Mouse (Mus musculus) ES-E14 (cell line): ENCODE measurements around the gene Il1rn. TPM values are rescaled to one million over a fixed set of nuclear protein-coding genes. Genes with fewer than 3 reads are reported as not detected.

Source experiments
- DNase-seq: peaks from one replicate; pipeline ENCODE4 v3.0.0-alpha.2; 2013; ENCODE audit warnings: low read depth, low spot score
- H3K27ac ChIP-seq: 2 replicates; pipeline ENCODE4 v1.5.1; 2012; ENCODE audit warnings: low read depth, mild to moderate bottlenecking, low read length, moderate library complexity, mixed read lengths; ENCODE audit not compliant: poor library complexity, insufficient read depth, severe bottlenecking
- H3K36me3 ChIP-seq: 2 replicates; pipeline ENCODE4 v1.6.1; 2012; ENCODE audit warnings: mild to moderate bottlenecking, low read length, moderate library complexity, mixed read lengths; ENCODE audit not compliant: control insufficient read depth, poor library complexity, insufficient read depth, severe bottlenecking
- H3K4me1 ChIP-seq, 2 experiments: fragments of 150-350 bp in 1 of 2; sonication (generic) in 1 of 2; 2 replicates each; pipeline ENCODE4 v1.6.1; 2012; ENCODE audit warnings: low read length in 2 of 2, mild to moderate bottlenecking in 1 of 2, mixed read lengths in 1 of 2; ENCODE audit not compliant: control insufficient read depth in 2 of 2, insufficient read depth in 2 of 2, poor library complexity in 1 of 2
- H3K4me3 ChIP-seq, 2 experiments: fragments of 150-350 bp in 1 of 2; sonication (generic) in 1 of 2; 2 replicates each; pipeline ENCODE4 v1.5.1; 2012; ENCODE audit warnings: low read length in 2 of 2, low read depth in 1 of 2, mild to moderate bottlenecking in 1 of 2, mixed read lengths in 1 of 2; ENCODE audit not compliant: insufficient read depth in 1 of 2, poor library complexity in 1 of 2, severe bottlenecking in 1 of 2
- H3K9ac ChIP-seq: 2 replicates; pipeline ENCODE4 v1.6.1; 2012; ENCODE audit warnings: low read depth, mild to moderate bottlenecking, low read length, mixed read lengths; ENCODE audit not compliant: poor library complexity, insufficient read depth, severe bottlenecking
- H3K9me3 ChIP-seq: fragments of 150-350 bp; sonication (generic); 2 replicates; pipeline ENCODE4 v1.6.1; 2012; ENCODE audit warnings: low read depth, mild to moderate bottlenecking, low read length; ENCODE audit not compliant: control insufficient read depth, insufficient read depth
- CHD2 ChIP-seq: IDR thresholded peaks from 2 replicates; pipeline ENCODE4 v1.6.1; 2014; ENCODE audit warnings: mild to moderate bottlenecking, low read depth, low read length, inconsistent platforms
- HCFC1 ChIP-seq: IDR thresholded peaks from 2 replicates; pipeline ENCODE4 v1.6.1; 2012; ENCODE audit warnings: low read length, inconsistent platforms, borderline replicate concordance; ENCODE audit not compliant: insufficient read depth
- MAFK ChIP-seq: IDR thresholded peaks from 2 replicates; pipeline ENCODE4 v1.6.1; 2014; ENCODE audit warnings: mild to moderate bottlenecking, low read depth, low read length, inconsistent platforms; ENCODE audit not compliant: insufficient read depth
- ZC3H11A ChIP-seq: IDR thresholded peaks from 2 replicates; pipeline ENCODE4 v1.6.1; 2012; ENCODE audit warnings: low read depth, mild to moderate bottlenecking, inconsistent platforms, low read length, borderline replicate concordance
- ZNF384 ChIP-seq: IDR thresholded peaks from 2 replicates; pipeline ENCODE4 v1.6.1; 2012; ENCODE audit warnings: low read depth, low read length, inconsistent platforms
- in situ Hi-C, 2 experiments: fragments of 600-800 bp; cut with MboI; formaldehyde crosslinking; loops; one replicate each; pipeline ENCODE4 v1.15.1; 2025; ENCODE audit warnings: low sequenced_read_pairs in 2 of 2, inconsistent platforms in 1 of 2; ENCODE audit not compliant: unreplicated experiment in 2 of 2
- total RNA-seq: library from RNA; depleted of rRNA; stranded (reverse); fragments of 300-350 nt; gene quantifications from 2 replicates; pipeline ENCODE4 v1.2.3, GENCODE M21; 2012

Gene Il1rn
- total RNA-seq, 1 experiment: not detected

DNA sequence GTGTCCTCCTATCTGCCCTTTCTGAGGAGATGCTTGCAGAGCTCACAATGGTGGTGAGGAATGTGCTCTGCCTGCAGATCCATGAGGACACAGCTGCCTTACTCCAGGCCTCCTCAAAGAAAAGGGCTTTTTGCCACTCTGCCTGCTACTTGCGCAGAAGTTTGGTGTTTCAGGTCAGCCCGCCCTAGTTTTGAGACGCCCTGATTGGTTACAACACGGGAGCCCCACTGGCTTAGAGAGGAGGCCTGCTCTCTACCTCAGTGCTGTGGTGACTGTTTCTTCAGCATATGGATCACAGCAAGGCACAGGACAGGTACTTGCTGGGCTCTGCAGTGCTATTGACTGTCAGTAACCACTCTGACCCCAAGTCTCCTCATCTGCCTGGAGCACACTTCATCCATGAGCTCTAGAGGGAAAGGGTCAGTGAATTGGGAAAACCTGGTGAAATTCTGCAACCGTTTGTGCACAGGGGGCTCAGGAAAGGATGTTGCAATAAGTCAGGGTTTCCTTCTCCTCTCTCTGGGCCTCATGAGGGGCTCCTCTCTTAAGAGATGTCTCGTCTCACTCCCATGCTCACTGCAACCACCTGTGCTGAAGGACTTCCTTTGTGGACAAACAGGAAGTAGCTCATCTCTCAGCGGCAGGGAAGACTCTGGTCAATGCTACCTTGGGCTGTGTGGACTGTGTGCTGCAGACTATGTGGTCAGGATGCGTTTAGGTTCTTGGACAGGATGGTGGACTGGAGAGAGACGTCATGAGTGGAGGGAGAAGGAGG, 46.0 kb downstream of the Il1rn start:
- TF ChIP-seq ZC3H11A (no peak), ZNF384 (no peak), HCFC1 (no peak), MAFK (no peak), CHD2 (no peak)
- no peak overlapping the region for H3K27ac ChIP-seq
- no peaks in the 10 kb centered on the region for H3K9me3 ChIP-seq
- in situ Hi-C loops: no loop called here
- H3K4me3 ChIP-seq: no peak overlapping the region
- no peaks in the 10 kb centered on the region for H3K36me3 ChIP-seq
- peaks cover 4 to 8% of the 10 kb centered on the region in 2 experiments; a peak in 1 of 4 replicates for H3K4me1 ChIP-seq
- H3K9ac ChIP-seq: no peak overlapping the region
- DNase-seq: no peak

DNA sequence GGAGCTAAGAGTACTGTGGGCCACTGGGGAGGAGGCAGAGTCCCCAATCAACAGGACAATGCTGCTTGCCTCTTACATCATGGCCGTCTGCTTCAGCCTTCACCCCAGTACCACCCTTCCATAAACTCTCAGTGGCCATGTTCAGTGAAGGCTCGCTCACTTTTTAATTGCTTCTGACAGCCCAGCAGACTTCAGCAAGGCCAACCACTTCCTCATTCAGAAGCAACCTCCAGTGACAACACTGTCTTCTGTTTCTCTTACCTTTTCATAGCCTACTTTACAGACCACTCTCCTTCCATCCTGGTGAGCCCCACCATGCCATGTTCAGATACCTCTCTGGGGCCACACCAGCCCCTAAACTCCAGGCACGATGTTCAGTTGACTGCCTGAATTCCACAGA, 47.0 kb downstream of the Il1rn start:
- in situ Hi-C loops: no loop called here
- peaks cover 4 to 8% of the 10 kb centered on the region in 2 experiments; a peak in 1 of 4 replicates for H3K4me1 ChIP-seq
- DNase-seq: no peak
- no peak overlapping the region for H3K9ac ChIP-seq
- H3K4me3 ChIP-seq: no peak overlapping the region
- H3K36me3 ChIP-seq: no peaks in the 10 kb centered on the region
- H3K27ac ChIP-seq: no peak overlapping the region
- TF ChIP-seq HCFC1 (no peak), ZC3H11A (no peak), CHD2 (no peak), ZNF384 (no peak), MAFK (no peak)
- H3K9me3 ChIP-seq: no peaks in the 10 kb centered on the region

DNA sequence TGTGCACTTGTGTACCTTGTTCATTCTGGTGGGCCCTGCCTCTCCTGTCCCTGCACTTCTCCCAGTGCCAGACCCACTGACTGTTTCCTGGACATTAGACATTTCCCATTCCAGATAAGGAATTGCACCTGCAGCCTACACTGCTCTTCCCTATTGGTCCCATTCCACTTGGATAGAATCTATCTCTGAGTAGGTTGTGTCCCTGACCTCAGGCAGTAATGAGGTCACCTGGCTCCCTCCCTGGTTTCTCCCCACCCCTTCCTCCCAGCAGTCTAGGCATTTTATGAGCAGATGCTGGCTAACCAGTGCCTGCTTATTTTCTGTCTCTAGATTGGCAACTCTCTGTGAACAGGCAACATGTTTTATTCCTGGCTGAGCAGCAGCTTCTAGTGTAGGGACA, 47.7 kb downstream of the Il1rn start:
- no peak for DNase-seq

DNA sequence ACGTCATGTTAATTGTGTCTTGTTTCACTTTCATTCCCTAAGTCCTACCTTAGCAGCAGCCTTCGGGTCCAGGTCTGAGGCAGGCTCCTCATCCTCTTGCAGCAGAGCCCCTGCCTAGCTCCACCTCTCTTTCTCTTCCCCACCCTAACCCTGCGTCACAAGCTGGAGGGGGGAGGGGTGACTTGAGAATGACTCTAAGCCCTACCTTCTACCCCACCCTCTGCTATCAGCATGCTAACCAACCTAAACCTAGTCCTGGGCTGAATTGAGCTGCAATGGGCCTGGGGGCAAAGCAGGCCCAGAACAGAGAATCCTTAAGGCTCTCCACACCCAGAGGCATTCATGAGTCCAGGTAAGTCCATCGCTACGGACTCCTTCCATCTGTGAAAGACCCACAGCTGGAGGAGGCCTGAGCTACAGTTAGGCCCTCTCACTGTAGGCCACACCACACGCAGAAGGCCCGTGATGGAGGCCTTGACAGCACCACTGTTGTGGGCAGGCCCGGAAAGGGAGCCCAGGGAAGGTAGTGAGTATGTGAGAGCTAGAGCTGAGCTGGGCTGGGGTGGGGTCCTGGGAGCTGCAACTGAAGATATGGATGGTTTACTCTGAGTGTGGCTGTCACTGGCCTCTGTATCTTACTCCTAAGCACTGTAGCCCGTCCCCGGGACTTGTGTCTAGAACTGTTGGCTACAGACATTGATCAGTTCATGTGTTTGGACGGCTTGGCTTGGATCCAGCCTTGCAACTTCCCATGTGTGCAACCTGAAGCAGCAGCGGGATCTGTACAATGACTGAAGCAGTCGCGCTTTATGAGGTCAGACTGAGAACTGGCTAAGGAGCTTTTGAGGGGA, 48.7 kb downstream of the Il1rn start:
- in situ Hi-C loops: no loop called here
- no peak for TF ChIP-seq ZC3H11A
- no peak for TF ChIP-seq ZNF384
- no peak for TF ChIP-seq MAFK
- no peak for TF ChIP-seq CHD2
- no peak for TF ChIP-seq HCFC1
- peak overlapping the region in 1 of 2 experiments; percentile 13; a peak in 1 of 4 replicates for H3K4me3 ChIP-seq
- no peaks in the 10 kb centered on the region for H3K36me3 ChIP-seq
- H3K9me3 ChIP-seq: no peaks in the 10 kb centered on the region
- H3K9ac ChIP-seq: peak overlapping the region; percentile 19; the same call in 1 of the 2 replicates
- DNase-seq: peak; percentile 39
- no peak overlapping the region for H3K27ac ChIP-seq
- H3K4me1 ChIP-seq: peaks cover 4 to 8% of the 10 kb centered on the region in 2 experiments; a peak in 1 of 4 replicates

More for the DNA sequence above, 47.7 kb downstream of the Il1rn start:
- H3K36me3 ChIP-seq: no peaks in the 10 kb centered on the region
- in situ Hi-C loops: no loop called here
- no peaks in the 10 kb centered on the region for H3K9me3 ChIP-seq
- peaks cover 4 to 8% of the 10 kb centered on the region in 2 experiments; a peak in 1 of 4 replicates for H3K4me1 ChIP-seq
- no peak overlapping the region for H3K9ac ChIP-seq
- no peak overlapping the region for H3K4me3 ChIP-seq
- TF ChIP-seq CHD2 (no peak), ZNF384 (no peak), ZC3H11A (no peak), MAFK (no peak), HCFC1 (no peak)
- no peak overlapping the region for H3K27ac ChIP-seq
